Mouse (Mus musculus) embryonic facial prominence, embryonic 12.5 days (tissue): ENCODE results near the gene Ltc4s. TPM values are rescaled to one million over a fixed set of nuclear protein-coding genes. Genes with fewer than 3 reads are reported as not detected.

Source experiments
- ATAC-seq: fragments of 200-750 bp; cut with Nextera tagmentation; 2 replicates; pipeline ENCODE4 v1.8.0; 2017; ENCODE audit not compliant: insufficient number of reproducible peaks, insufficient read depth, low FRiP score, low TSS enrichment
- H3K27ac ChIP-seq: fragments of 300-500 bp; sonication (generic); 2 replicates; pipeline ENCODE4 v1.5.1; 2016; ENCODE audit warnings: mild to moderate bottlenecking
- H3K27me3 ChIP-seq: fragments of 300-500 bp; sonication (generic); 2 replicates; pipeline ENCODE4 v1.6.1; 2016; ENCODE audit warnings: mild to moderate bottlenecking, moderate library complexity
- H3K36me3 ChIP-seq: fragments of 300-500 bp; sonication (generic); 2 replicates; pipeline ENCODE4 v1.6.1; 2016; ENCODE audit warnings: mild to moderate bottlenecking
- H3K4me1 ChIP-seq: fragments of 300-500 bp; sonication (generic); 2 replicates; pipeline ENCODE4 v1.6.1; 2016
- H3K4me2 ChIP-seq: fragments of 300-500 bp; sonication (generic); replicated peaks from 2 replicates; pipeline ENCODE4 v1.6.1; 2016; ENCODE audit warnings: mild to moderate bottlenecking, moderate library complexity
- H3K4me3 ChIP-seq: fragments of 300-500 bp; sonication (generic); 2 replicates; pipeline ENCODE4 v1.5.1; 2016; ENCODE audit warnings: mild to moderate bottlenecking
- H3K9ac ChIP-seq: fragments of 300-500 bp; sonication (generic); 2 replicates; pipeline ENCODE4 v1.6.1; 2016; ENCODE audit warnings: mild to moderate bottlenecking, moderate library complexity
- H3K9me3 ChIP-seq: fragments of 300-500 bp; sonication (generic); 2 replicates; pipeline ENCODE4 v1.6.1; 2016; ENCODE audit warnings: mild to moderate bottlenecking, moderate library complexity
- WGBS: fragments of 180-500 bp; shearing (Covaris S2); methylation state at CpG from one replicate; pipeline ENCODE4 v1.1.7; 2016; 5-methylcytosine and 5-hydroxymethylcytosine counted together
- polyA plus RNA-seq: library from polyadenylated mRNA; unstranded; fragments of >200 nt; fragmentation: Nextera tagmentation; extraction: Ambion mirVana; gene quantifications from 2 replicates; pipeline ENCODE4 v1.2.1, GENCODE M21; 2016

Gene Ltc4s
- polyA plus RNA-seq, 1 experiment from 2014 or later = 0.74 TPM

GRCm38 (mm10) chr11:50222559-50223276, 15.7 kb downstream of the Ltc4s start:
- Histone ChIP-seq H3K9me3 (no peaks in the 10 kb centered on the region), H3K4me2 (no peak overlapping the region)
- WGBS = 53% methylated on average over 7 of the region's 7 CpGs

DNA sequence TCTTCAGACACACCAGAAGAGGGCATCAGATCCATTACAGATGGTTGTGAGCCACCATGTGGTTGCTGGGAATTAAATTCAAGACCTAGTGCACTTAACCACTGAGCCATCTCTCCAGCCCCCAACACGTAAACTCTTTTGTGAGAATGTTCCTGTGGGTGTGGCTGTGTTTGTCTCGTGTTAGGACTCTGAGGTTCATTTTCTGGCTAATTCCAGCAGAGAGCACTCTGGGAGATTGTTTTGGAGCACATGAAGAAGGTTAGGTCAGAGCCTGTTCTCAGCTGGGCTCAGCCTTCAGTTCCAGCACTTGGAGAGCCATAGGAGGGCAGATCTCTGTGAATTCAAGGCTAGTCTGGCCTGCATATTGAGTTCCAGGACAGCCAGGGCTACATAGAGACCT, 18.6 kb downstream of the Ltc4s start:
- Histone ChIP-seq H3K9ac (no peak overlapping the region), H3K9me3 (no peaks in the 10 kb centered on the region), H3K4me3 (no peak overlapping the region), H3K4me1 (peaks cover 24% of the 10 kb centered on the region), H3K36me3 (no peaks in the 10 kb centered on the region), H3K27me3 (no peaks in the 10 kb centered on the region), H3K4me2 (no peak overlapping the region), H3K27ac (no peak overlapping the region)
- WGBS = 52% methylated on average over 2 of the region's 2 CpGs
- ATAC-seq = no peak

More at GRCm38 (mm10) chr11:50222559-50223276, 15.7 kb downstream of the Ltc4s start:
- H3K36me3 ChIP-seq = no peaks in the 10 kb centered on the region
- no peak overlapping the region for H3K27ac ChIP-seq
- no peak for ATAC-seq
- no peaks in the 10 kb centered on the region for H3K27me3 ChIP-seq
- H3K4me3 ChIP-seq = no peak overlapping the region
- H3K4me1 ChIP-seq = peaks cover 22% of the 10 kb centered on the region; the same call in 1 of the 2 replicates
- H3K9ac ChIP-seq = no peak overlapping the region

DNA sequence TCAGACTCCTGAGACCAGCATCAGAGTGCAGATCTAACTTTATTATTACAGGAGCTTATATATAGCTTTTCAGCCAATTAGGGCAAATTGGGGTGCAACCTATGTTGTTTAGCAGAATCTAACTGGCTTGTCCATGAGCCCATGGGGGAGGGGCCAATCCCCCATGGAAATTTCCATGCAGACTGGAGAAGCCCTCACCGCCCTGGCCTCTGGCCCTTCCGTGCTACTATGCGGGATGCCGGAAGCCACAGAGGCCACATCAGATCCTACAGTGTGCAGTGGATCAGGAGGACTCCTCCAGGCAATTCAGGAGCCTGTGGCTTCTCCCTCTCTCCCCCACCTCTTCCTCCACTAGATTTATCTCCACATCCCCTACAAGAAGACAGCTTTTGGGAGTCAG, 20.6 kb downstream of the Ltc4s start:
- Histone ChIP-seq H3K36me3 (no peaks in the 10 kb centered on the region), H3K27me3 (no peaks in the 10 kb centered on the region), H3K9ac (no peak overlapping the region), H3K9me3 (no peaks in the 10 kb centered on the region), H3K4me1 (peaks cover 17% of the 10 kb centered on the region), H3K4me3 (no peak overlapping the region), H3K27ac (no peak overlapping the region), H3K4me2 (no peak overlapping the region)
- 40% methylated on average over 4 of the region's 4 CpGs for WGBS
- ATAC-seq = no peak

GRCm38 (mm10) chr11:50216724-50217366, 21.6 kb downstream of the Ltc4s start:
- 81% methylated on average over 4 of the region's 4 CpGs for WGBS
- no peak overlapping the region for H3K27ac ChIP-seq
- no peaks in the 10 kb centered on the region for H3K9me3 ChIP-seq
- ATAC-seq = no peak
- no peak overlapping the region for H3K4me2 ChIP-seq
- no peaks in the 10 kb centered on the region for H3K36me3 ChIP-seq
- H3K9ac ChIP-seq = no peak overlapping the region
- H3K4me1 ChIP-seq = peaks cover 17% of the 10 kb centered on the region
- no peak overlapping the region for H3K4me3 ChIP-seq
- H3K27me3 ChIP-seq = no peaks in the 10 kb centered on the region

DNA sequence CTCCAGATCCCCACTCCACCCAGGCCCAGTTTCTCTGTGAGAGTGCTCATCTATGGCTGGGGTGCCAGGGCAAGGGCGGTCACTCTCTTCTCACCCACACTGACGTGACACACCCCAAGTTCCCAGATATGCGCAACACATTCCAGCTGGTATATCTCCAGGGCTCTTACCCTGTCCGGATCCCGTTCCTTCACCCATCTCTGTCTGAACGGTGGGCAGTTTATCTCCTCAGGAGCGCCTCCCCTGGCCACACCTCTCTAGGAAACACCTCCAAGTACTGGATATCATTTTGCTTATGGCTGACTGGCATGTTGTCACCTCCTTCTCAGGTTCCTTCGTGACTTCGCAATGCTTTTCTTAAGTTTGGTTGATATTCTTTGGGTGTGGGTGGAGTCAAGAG, 22.8 kb downstream of the Ltc4s start:
- Histone ChIP-seq H3K9ac (no peak overlapping the region), H3K4me2 (peak overlapping the region; percentile 14; the same call in 1 of the 2 replicates), H3K9me3 (no peaks in the 10 kb centered on the region), H3K36me3 (no peaks in the 10 kb centered on the region), H3K4me1 (peaks cover 20% of the 10 kb centered on the region), H3K27me3 (no peaks in the 10 kb centered on the region), H3K27ac (no peak overlapping the region), H3K4me3 (no peak overlapping the region)
- 18% methylated on average over 9 of the region's 9 CpGs for WGBS
- ATAC-seq = no peak

DNA sequence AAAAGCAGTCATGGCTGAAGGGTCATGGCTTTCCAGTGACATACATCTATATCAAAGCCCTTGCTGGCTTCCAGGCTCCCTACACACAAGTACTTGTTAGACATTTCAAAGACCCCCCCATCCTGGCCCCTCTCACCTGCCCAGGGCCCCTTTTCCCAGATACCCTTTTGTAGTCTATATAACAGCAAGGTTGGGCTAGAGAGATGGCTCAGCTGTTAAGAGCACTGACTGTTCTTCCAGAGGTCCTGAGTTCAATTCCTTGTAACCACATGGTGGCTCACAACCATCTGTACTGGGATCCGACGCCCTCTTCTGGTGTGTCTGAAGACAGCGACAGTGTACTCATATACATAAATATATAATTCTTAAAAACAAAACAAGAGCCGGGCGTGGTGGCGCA, 23.8 kb downstream of the Ltc4s start:
- H3K27me3 ChIP-seq = no peaks in the 10 kb centered on the region
- 89% methylated on average over 6 of the region's 6 CpGs for WGBS
- no peak overlapping the region for H3K4me2 ChIP-seq
- ATAC-seq = no peak
- H3K4me3 ChIP-seq = no peak overlapping the region
- H3K9ac ChIP-seq = no peak overlapping the region
- H3K4me1 ChIP-seq = peaks cover 20% of the 10 kb centered on the region
- H3K27ac ChIP-seq = no peak overlapping the region
- no peaks in the 10 kb centered on the region for H3K9me3 ChIP-seq
- no peaks in the 10 kb centered on the region for H3K36me3 ChIP-seq

- Histone ChIP-seq H3K9me3 (no peaks in the 10 kb centered on the region), H3K27me3 (no peaks in the 10 kb centered on the region), H3K27ac (no peak overlapping the region), H3K4me2 (no peak overlapping the region), H3K36me3 (0 out of 2 replicates have a peak, but pooled peaks cover under 1% of the 10 kb centered on the region), H3K4me3 (no peak overlapping the region), H3K9ac (no peak overlapping the region), H3K4me1 (peaks cover 30% of the 10 kb centered on the region)
- ATAC-seq = no peak
- WGBS = 62% methylated on average over 11 of the region's 11 CpGs
Measured at GRCm38 (mm10) chr11:50212848-50213758, 25.3 kb downstream of the Ltc4s start.

DNA sequence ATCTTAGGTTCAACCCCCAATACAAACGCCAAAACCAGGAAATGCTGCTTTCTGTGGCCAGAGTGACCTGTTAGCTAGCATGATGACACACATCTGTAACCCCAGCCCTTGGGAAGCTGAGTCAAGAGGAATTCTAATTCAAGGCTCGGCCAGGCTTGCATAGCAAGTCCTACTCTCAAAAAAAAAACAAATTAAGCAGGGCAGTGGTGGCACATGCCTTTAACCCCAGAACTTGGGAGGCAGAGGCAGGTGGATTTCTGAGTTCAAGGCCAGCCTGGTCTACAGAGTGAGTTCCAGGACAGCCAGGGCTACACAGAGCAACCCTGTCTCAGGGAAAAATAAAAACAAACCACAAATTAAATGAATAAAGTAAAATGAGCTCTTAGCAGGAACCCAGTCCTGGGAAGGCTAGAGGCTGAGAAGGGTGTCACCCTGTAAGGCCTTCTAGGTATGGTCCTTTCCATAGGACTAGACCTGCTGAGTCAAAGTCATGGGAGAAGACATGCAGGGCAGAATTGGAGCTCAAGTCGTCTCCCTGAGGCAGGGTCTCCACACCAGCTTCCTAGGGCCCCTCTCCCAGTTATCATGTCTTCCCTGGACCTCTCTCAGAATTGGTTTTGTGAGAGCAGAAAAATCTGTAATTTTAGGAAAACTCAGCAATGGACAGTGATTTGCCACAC, 26.2 kb downstream of the Ltc4s start:
- H3K27me3 ChIP-seq = no peaks in the 10 kb centered on the region
- no peak overlapping the region for H3K4me3 ChIP-seq
- no peaks in the 10 kb centered on the region for H3K9me3 ChIP-seq
- no peak overlapping the region for H3K4me2 ChIP-seq
- peaks cover 10% of the 10 kb centered on the region for H3K36me3 ChIP-seq
- WGBS = 69% methylated on average over 3 of the region's 3 CpGs
- no peak overlapping the region for H3K9ac ChIP-seq
- no peak for ATAC-seq
- H3K27ac ChIP-seq = no peak overlapping the region
- peaks cover 29% of the 10 kb centered on the region for H3K4me1 ChIP-seq

GRCm38 (mm10) chr11:50211322-50212059, 26.9 kb downstream of the Ltc4s start:
- ATAC-seq = no peak
- Histone ChIP-seq H3K4me1 (peaks cover 27% of the 10 kb centered on the region), H3K9ac (peak overlapping the region; percentile 77; the same call in 1 of the 2 replicates), H3K27me3 (no peaks in the 10 kb centered on the region), H3K4me2 (peak overlapping the region; percentile 49), H3K9me3 (no peaks in the 10 kb centered on the region), H3K27ac (no peak overlapping the region), H3K36me3 (peaks cover 17% of the 10 kb centered on the region), H3K4me3 (peak overlapping the region; percentile 66)
- 89% methylated on average over 3 of the region's 3 CpGs for WGBS

GRCm38 (mm10) chr11:50210505-50211151, 27.8 kb downstream of the Ltc4s start, which contains the start of the genes Sqstm1 and Mgat4b:
TSS of gene Sqstm1 (minus strand) at chr11:50210827.
TSS of gene Mgat4b (plus strand) at chr11:50210890.
- under 1% methylated on average over 48 of the region's 48 CpGs for WGBS
- Histone ChIP-seq H3K36me3 (peaks cover 25% of the 10 kb centered on the region), H3K4me2 (peak within 1 kb of the TSS; percentile 49), H3K4me1 (peaks cover 18% of the 10 kb centered on the region; the same call in 1 of the 2 replicates), H3K9me3 (no peaks in the 10 kb centered on the region), H3K4me3 (peak within 1 kb of the TSS; percentile 66), H3K27ac (peak within 1 kb of the TSS; percentile 94), H3K9ac (peak within 1 kb of the TSS; percentile 77), H3K27me3 (no peaks in the 10 kb centered on the region)
- ATAC-seq = peak; percentile 62
